Mouse (Mus musculus): ENCODE measurements around the gene Cul4a.
"Not testable (repeated sequence)": the region's sequence is repeated elsewhere in the genome, so short reads cannot be mapped to it uniquely, and the experiment has no call there.

Gene Cul4a

DNA sequence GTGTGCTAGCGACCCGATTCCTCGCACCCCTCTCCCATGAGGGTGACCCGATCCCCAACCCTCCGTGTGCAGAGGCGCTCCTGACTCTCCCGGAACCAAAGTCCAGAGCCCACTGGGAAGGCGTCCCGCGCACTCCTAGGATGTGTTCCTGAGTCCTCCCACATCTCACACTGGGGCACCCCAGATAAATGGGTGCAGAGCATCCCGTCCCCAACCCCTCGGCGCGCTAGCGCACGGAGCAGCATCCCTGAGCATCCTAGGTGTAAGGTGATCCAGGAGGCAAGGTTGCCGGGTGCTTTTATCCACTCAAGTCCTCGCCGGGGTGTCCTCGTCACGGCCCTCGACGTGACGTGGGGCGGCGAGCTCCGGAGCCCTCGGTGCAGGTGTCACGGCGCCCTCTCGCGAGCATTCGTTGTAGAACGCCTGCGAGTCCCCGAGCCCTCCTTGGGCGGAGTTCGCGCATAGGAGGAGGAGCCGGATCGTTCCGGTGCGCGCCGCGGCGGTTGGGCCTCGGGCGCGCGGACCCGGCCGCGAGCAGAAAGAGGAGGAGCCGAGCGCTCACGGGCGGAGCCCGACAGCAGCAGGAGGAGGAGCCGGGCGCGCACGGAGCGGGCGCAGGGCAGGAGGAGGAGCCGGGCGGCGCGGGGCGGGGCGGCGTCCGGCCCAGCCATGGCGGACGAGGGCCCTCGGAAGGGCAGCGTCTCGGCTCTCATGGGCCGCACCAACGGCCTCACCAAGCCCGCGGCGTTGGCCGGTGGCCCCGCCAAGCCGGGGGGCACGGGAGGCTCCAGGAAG, at the start of gene Cul4a, which contains the start of gene Pcid2:
Gene Cul4a, plus strand, starts transcription at position 535 of the 795 bp plus-strand sequence.
Gene Pcid2, minus strand, starts transcription at position 373 of the 795 bp plus-strand sequence.
- DNase-seq (ENCODE audit: low read depth, low spot score): peak; percentile 99

DNA sequence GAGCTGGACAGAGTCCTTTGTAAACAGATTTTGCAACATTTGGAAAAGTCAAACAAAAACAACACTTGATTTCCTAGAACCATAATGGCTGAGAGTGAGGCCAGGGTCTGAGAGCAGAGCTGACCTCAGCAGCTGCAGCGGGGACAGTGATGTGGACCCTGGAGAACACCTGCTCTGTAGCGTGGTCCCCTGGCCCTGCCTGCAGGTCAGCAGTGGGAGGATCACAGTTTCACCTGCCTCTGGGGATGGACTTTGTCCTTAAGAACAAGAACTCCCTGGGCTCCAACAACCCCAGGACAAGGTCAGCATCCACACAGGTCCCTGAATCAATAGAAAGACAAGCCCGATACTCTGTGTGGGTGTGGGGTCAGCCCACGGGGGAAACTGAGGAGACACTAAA, 48.1 kb upstream of the Cul4a start:
- no peak for DNase-seq (ENCODE audit: low read depth, low spot score)

DNA sequence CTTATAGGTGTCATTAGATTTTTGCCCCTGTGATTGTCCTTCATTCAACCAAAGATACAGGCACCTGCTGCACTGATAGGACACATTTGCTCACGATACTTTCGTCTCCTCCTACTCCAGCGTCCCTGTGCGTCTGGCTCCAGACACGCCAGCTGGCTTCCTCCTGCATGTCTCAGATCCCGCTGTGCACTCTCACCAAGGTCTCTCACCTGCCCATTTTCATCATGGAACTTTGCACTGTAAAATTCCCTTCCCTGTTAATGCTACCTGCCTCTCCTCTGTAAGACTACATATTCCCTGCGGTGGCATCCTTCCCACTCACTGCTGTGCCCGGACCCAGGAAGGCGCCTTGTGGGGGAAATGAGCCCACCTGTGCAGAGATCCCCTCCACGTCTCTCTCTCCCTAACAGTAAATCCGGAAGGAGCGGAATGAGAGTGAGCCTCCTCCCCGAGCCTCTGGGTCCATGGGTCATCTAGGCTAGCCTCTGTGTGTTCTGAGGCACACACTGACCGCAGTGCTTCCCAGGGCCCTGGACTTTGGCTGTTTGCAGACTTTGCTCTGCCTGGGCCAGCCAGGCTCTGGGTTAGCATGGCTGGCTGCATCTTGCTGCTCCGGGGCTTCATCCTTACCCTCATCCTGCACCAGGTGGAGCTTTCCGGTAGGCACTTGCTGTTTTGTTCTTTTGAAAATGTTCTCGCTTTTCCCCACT, 44.8 kb upstream of the Cul4a start, which contains the start of gene Proz:
Gene Proz, plus strand, starts transcription at position 474 of the 710 bp plus-strand sequence.
- no peak for DNase-seq (ENCODE audit: low read depth, low spot score)

DNA sequence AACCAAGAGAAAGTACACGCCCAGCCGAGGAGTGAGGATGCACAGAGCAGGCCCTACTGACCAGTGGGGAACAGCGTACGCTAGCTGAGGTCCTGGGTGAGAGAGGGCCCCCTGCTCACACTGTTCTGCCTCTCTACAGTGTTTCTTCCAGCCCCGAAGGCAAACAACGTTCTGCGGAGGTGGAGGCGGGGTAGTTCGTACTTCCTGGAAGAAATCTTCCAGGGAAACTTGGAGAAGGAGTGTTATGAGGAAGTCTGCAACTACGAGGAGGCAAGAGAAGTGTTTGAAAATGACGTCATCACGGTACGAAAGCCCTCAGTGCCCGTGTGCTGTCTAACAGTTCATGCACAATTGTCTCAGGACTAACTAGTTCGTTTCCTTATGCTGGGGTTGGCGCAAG, 42.3 kb upstream of the Cul4a start:
- no peak for DNase-seq (ENCODE audit: low read depth, low spot score)

DNA sequence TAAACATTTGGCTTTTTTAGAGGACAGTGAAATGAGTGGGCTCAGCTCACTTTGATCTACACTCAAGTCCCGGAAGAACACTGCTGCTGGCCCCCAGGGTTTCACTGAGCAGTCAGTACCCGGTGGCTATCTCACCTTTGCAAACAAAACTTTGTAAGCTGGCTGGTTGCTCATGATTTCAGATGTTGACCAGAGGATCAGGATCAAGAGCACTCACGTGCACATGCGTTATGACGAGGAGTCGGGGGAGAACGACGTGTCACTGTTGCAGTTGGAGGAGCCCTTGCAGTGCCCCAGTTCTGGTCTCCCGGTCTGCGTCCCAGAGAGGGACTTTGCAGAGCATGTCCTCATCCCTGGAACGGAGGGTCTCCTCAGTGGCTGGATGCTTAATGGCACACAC, 32.2 kb upstream of the Cul4a start:
- DNase-seq (ENCODE audit: low read depth, low spot score): no peak

DNA sequence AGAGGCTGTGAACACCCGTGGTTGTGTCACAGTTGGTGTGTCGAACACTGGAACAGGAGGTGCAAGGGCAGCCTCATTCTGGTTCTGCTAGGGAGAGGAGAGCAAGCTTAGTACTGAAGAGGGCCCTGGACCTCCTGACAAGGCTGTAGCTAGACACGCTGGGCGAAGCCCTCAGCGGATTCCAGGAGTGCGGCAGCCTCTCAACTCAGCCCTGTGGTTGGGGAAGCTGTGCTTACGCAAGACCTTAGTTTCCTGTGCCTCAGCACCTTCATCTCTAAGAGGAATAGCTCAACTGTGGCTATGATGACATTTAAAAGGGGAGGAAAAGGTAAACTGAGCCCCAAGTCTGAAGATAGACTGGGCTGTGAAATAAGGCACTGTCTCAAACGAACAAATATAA, 30.4 kb upstream of the Cul4a start:
- no peak for DNase-seq (ENCODE audit: low read depth, low spot score)

DNA sequence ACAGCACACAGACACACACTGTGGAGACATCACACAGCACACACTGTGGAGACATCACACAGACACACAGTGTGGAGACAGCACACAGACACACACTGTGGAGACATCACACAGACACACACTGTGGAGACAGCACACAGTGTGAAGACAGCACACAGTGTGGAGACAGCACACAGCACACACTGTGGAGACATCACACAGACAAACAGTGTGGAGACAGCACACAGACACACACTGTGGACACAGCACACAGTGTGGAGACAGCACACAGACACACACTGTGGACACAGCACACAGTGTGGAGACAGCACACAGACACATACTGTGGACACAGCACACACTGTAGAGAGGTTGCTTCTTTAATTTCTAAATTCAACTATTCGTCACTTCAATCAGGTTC, 29.8 kb upstream of the Cul4a start:
- DNase-seq (ENCODE audit: low read depth, low spot score): not testable (repeated sequence)

DNA sequence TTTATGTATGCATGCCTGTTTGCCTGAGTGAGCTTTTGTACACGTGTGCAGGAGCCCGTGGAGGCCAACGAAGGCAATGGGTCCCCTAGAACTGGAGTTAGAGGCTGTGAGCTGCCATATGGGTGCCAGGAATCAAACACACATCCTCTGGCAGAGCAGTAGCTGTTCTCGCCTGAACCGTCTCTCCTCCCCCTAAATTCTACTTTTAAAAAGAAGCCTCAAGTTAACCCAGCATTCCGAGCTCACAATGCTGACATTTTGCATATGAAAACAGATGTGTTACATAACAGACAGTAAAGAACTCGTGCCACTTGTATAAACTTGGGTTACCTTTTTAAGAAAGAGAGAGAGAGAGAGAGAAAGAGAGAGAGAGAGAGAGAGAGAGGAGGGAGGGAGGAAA, 27.9 kb upstream of the Cul4a start:
- DNase-seq (ENCODE audit: low read depth, low spot score): no peak

DNA sequence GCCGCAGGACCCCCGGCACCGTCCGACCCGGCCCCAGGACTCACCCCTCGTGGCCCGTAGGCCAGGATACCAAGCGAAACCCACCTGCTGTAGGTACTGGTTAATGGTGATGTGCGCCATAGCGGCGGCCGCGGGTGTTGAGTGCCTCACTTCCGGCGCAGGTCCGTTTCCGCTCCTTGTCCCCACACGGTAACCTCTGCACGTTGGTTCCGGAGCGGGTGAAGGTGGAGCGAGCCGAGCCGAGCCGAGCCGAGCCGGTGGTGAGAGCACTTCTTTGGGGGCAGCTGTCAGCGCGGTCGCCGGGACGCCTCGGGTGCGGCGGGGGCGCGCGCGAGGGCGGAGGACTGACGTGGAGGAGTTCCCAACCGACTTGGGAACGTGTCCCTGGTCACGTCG, 732 bp upstream of the Cul4a start:
- peak; percentile 83 for DNase-seq (ENCODE audit: low read depth, low spot score)

DNA sequence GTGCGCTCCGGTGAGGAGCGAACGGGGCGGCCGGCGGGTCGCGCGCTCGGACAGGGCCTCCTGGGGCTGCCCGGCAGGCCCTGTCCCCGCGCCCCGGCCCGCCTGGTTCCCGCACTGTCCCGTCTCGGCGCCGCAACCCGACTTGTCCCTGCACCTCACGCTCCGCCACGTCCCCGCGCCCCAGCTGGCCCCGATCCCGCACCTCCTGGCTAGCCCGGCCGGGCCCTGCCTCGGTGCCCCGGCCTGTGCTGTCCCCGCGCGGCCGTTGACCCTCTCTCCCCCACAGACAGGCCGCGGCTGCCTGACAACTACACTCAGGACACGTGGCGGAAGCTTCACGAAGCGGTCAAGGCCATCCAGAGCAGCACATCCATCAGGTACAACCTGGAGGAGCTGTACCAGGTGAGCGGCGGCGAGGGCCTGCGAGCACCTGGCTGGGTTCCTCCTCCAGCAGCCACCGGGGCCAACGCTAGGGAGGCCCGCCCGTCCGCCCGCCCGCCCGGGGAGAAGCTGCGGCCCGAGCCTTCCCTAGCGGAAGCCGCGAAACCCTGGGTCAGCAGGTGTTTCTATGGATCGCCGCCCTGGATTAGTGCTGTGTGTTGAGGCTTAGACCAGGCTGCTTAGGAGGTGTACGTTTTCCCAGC, 609 bp downstream of the Cul4a start:
- DNase-seq (ENCODE audit: low read depth, low spot score): no peak

DNA sequence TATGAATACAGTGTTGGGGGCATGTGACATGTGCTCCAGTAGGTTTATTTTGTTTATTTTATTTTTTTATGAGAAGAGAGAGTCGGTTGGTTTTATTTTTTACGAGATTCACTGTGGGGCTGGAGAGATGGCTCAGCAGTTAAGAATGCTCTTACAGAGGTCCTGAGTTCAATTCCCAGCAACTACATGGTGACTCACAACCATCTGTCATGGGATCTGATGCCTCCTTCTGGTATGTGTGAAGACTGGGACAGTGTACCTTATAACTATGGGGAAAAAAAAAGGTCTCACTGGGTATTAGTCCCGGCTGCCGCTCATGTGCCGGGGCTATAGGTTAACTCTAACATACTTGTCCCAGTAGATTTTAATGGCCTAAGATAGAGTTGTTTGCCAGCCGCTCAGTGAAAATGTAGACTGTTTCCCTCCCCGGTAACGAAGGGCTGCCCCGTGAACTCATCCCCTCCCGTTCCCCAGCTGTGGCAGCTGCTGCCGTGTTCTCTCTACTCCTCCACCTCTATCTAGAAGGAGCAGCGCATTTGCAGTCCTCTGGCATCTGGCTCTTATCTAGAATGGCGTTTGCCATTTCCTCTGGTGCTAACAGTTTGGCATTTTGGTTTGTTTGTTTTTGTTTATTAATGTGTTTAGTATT, 2.7 kb downstream of the Cul4a start:
- DNase-seq (ENCODE audit: low read depth, low spot score): no peak

DNA sequence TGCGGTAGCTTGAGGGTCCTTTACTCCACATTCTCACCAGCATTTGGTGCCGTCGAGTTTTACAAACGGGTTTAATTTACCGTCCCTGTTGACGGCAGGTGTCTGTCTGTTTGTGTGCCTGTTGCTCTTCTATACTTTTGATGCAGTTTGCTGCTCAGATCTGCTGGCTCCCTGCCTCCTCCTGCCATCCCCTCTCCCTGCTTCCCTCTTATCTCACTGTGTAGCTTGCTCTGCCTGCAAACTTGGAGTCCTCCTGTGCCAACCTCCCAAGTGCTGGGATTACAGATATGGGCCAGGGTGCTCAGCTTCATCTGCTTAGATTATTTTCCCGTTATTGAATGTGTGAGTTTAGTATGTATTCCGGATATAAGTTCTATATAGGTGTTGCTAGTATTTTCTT, 3.5 kb downstream of the Cul4a start:
- no peak for DNase-seq (ENCODE audit: low read depth, low spot score)

DNA sequence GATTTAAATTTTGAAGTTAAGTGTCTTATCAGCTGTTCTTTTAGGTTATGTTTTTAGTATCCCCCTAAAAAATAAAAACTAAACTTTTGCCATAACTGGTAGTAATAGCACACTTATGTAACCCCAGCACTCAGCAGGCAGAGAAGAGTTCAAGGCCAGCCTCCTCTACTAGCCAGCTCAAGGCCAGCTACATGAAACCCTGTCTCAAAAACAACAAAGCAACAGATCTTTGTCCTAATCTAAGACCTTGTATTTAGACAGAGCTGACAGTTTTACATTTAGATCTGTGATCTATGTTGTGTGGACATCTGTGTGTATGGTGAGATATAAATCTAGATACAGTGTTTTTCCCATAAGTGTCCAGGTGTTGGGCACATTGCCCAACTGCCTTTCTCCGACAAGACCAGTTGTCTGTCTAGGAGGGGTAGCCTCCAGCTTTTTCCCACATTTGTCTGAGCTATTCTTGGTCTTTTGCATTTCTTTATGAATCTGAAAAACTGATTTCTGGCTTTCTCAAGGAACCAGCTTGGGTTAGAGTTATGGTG, 4.1 kb downstream of the Cul4a start:
- no peak for DNase-seq (ENCODE audit: low read depth, low spot score)

DNA sequence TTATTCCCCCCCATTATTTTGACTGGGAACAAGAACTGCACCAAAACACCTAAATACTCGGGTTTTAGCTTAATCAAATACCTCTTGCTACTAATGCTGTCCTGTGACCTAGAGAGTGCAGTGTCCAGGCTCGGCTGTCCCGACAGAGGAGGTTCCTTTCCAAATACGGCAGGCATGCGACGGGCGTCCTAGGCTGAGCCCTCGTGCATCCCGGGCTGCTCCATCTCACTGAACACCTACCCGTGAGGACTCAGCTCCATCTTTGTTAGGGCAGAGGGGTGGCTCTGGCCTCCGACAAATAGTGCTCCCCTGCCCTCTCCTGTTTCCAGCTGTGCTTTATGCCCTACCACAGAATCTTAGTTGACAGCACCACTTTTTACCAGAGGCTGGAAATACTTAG, 6.5 kb downstream of the Cul4a start:
- no peak for DNase-seq (ENCODE audit: low read depth, low spot score)

DNA sequence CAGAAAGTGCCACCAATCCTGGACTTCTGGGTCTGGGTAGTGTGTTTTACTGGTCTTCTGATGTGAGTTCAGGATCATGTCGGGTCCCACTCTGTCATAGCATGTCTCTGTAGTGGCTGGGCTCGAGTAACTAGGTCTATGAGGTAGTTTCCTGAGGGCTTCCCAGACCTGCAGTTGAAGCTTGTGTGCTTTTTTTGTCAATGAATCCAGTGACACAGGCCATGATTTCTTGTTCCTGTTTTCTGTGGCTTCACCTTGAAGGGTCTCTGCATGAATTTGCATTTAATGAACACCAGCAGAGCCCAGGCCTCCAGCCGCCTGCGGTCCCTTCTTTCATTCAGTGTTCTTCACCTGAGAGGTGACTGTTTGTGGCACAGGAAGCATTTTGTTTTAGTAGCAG, 7.8 kb downstream of the Cul4a start:
- no peak for DNase-seq (ENCODE audit: low read depth, low spot score)

DNA sequence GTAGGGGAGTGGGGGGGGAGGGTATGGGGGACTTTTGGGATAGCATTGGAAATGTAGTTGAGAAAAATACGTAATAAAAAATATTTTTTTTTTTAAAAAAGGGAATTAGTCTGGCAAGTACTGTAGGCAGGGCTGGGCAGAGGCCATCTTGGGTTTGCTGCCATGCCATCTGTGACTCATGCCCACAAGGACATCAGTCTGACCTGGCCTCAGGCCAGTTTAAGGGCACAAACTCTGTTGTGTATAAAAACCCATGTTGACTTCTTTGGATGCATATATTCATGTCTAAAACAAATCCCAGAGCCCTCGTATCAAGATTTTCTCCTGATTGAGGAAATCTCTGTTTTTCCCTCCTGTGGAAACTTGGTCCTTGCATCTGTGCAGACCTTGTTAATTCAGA, 11.7 kb downstream of the Cul4a start:
- DNase-seq (ENCODE audit: low read depth, low spot score): no peak

DNA sequence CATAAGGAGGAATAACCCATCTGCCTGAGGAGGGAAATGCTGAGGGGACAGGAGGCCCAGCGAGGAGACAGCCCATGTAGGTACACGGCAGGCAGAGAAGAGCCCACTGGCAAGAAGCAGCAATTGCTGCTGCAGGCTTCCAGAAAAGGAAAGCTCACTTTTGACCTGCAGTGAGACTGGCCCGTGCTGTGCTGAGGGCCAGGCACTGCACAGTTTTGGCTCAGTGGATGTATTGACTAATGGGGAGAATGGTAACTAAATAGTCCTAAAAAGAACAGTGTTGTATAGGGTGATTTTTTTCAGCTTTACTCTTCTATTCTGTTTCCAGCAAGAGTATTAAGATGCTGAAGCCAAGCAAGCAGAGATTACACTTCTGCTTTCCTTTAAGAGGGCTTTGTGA, 13.1 kb downstream of the Cul4a start:
- DNase-seq (ENCODE audit: low read depth, low spot score): no peak

DNA sequence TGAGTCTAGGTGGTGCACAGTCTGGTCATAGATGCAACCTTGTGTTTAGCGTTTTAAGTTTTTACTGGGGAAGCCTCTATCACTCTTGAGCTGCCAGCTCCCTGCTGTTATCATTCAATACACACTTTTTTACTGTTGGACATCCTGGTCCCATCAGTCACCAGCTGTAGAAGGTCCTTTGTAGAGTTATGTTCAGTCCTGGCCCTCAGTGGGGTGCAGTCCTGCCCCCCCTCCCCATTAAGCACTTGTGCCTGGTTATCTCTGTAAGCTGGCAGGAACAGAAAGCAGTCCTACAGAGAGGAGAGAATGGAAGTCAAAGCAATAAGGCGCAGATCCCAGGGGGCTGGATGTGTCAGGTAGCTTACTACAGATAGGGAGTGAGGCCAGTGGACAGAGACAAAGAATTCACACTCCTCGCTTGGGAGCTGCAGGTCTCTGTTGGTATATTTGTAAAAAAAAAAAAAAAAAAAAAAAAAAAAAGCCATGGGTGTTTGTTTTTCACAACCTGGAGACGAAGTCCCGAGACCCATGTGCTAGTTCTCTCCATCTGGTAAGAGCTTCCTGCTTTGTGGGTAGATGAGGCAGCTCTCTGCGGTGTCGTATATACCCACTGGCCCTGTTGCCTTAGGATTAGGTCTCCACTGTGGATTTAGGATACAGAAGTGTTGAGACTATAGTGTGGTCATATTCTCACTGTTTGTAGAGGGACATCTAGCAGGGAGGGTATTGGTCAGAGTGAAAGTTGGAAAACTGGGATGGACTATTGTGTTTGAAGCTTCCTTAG, 15.7 kb downstream of the Cul4a start:
- no peak for DNase-seq (ENCODE audit: low read depth, low spot score)

DNA sequence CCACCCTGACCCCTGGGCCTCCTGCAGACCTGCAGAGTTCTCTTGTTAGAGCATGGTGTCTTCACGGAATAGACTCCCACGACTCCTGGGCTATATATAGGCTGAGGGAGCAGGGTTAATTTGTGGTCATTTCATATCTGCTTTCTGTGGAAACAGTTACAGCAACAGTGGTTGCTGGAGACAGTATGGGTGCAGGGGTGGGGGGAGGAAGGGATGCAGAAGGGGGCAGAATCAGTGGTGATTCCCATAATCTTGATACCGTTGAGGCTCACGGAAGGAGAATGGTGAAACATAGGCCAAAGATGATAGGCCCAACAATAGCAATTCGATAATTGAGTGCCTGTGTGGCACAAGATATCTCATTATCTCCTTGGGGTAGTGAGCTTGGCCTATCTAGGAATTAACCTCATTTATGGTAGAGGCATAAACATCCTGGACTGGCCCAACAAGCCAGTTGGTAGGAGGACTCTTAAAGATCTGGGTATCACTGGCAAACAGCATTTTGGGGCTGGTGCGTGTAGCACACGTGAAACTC, 17.5 kb downstream of the Cul4a start:
- DNase-seq (ENCODE audit: low read depth, low spot score): no peak

DNA sequence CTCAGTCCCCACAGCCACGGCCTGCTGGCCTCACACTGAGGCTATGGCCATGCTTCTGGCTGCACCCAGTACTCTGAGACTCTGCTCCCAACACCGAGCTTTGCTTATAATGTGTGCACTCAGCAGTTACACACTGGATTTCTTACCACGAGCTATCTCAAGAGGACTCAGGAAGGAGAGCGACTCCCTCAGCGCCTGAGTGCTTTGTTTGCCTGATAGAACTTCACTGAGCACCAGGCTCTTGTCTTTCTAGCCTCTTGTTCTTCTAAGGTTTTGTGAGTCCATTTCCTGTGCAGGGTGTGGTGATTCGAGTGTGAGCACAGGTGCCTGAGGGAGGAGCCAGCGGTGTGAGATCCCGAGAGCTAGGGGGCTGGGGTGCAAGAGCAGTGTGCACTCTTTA, 19.5 kb downstream of the Cul4a start:
- no peak for DNase-seq (ENCODE audit: low read depth, low spot score)

DNA sequence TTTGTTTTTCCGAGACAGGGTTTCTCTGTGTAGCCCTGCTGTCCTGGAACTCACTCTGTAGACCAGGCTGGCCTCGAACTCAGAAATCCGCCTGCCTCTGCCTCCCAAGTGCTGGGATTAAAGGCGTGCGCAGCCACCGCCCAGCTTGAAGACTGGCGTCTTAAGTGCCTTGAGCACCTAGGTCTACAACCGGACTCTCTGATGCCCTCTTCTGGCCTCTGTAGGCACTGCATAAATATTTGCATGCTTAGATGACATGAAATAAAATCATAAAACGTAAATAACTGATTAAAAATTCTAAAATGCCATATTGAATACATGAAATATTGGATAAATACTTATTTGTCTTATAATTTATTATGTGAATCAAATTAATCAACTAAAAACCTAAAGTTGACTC, 26.8 kb downstream of the Cul4a start:
- peak; percentile 67 for DNase-seq (ENCODE audit: low read depth, low spot score)

Measured in mesoderm, embryonic 11.5 days (tissue).